Mouse (Mus musculus) CH12.LX (cell line): ENCODE measurements around the gene Stau1.

Source experiments
- CTCF ChIP-seq, 2 experiments: IDR thresholded peaks in 1 of 2; conservative IDR thresholded peaks in 1 of 2; 2 replicates each; pipeline ENCODE4 v1.5.1; 2011 to 2012; ENCODE audit warnings: low read depth in 2 of 2, low read length in 2 of 2, improper control_type of control experiment in 1 of 2, inconsistent platforms in 1 of 2, mild to moderate bottlenecking in 1 of 2, moderate library complexity in 1 of 2
- E2F4 ChIP-seq: IDR thresholded peaks from 2 replicates; pipeline ENCODE4 v1.6.1; 2011; ENCODE audit warnings: low read depth, low read length, improper control_type of control experiment; ENCODE audit not compliant: insufficient replicate concordance
- POLR2AphosphoS2 ChIP-seq: IDR thresholded peaks from 2 replicates; pipeline ENCODE4 v1.6.1; 2011; ENCODE audit warnings: low read depth, low read length, improper control_type of control experiment

GRCm38 (mm10) chr2:167038716-167039115, 42.6 kb upstream of the Stau1 start:
- no peak for TF ChIP-seq POLR2AphosphoS2
- no peak for TF ChIP-seq E2F4
- TF ChIP-seq CTCF (conservative IDR thresholded peaks at IDR 0.05 in 1 of 2, IDR thresholded peaks at IDR 0.05 in 1 of 2; ENCODE audit: low read depth in 2 of 2, low read length in 2 of 2), result no peak
